Mouse (Mus musculus) naive thymus-derived CD4-positive, alpha-beta T cell, adult 2 months (primary cell): ENCODE measurements around the gene Tnfrsf21.
A peak's percentile ranks its signal among the peaks of the same experiment; 100 is the strongest.

ENCODE experiments used
- DNase-seq: peaks from one replicate; pipeline ENCODE4 v3.0.0-alpha.2; 2011; ENCODE audit warnings: low read depth

The Tnfrsf21 gene

DNA sequence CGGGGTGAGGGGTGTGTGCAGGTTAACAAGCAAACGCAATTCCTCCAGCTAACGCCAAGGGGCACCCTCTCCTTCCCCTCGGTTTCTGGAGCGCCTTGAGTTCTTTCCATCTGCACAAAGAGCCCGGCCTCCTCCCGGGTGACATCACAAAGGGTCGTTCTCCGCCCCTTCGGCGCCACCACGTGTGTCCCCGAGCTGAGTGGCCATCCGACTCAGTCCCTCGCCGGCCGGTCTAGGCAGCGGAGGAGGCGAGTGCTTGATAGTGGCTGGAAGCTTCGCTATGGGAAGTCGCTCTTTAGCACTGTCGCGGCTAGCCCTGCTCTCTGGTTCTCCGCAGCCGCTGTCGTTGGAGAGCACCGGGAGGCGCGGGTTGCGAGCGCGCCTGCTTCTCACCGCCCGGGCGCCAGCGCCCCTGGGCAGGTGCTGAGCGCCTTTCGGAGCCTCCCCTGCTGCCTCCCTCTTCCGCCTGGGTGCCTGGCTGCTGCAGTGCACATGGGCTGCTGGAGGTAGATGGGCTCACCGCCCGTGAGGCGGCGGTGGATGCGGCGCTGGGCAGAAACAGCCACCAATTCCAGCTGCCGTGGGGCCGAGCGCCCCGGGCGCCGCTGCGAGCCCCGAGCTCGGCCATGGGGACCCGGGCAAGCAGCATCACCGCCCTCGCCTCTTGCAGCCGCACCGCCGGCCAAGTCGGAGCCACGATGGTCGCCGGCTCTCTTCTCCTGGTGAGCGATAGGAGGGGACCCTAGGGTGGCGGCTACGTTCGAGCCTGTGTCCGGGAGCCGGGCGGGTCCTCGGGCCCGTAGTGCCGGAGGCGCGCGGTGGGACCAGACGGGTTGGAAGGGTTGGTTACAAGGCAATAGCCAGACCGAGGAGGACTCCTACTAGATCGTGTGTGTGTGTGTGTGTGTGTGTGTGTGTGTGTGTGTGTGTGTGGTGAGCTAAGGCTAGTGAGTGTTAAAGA is at the start of gene Tnfrsf21:
Gene Tnfrsf21, plus strand, starts transcription at position 185 of the 961 bp plus-strand sequence.
- DNase-seq = peak; percentile 47

DNA sequence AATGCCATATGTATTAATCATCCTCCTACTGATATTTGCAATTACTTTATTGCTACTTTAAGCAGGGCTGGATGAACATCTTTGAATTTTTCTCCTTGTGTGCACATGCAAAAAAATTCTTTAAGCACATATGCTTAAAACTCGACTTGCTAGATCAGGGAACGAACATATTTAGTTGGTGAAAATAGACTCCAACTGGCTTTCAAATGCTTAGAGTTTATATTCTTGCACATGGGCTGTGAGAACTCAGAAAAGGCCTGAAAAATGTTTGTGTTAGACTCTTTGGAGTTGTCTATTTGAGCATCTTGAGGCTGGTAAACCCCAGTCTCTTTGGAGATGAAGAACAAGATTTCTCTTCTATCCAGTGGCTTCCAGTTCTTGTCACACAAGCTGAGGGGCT is 48.2 kb upstream of the Tnfrsf21 start:
- no peak for DNase-seq

DNA sequence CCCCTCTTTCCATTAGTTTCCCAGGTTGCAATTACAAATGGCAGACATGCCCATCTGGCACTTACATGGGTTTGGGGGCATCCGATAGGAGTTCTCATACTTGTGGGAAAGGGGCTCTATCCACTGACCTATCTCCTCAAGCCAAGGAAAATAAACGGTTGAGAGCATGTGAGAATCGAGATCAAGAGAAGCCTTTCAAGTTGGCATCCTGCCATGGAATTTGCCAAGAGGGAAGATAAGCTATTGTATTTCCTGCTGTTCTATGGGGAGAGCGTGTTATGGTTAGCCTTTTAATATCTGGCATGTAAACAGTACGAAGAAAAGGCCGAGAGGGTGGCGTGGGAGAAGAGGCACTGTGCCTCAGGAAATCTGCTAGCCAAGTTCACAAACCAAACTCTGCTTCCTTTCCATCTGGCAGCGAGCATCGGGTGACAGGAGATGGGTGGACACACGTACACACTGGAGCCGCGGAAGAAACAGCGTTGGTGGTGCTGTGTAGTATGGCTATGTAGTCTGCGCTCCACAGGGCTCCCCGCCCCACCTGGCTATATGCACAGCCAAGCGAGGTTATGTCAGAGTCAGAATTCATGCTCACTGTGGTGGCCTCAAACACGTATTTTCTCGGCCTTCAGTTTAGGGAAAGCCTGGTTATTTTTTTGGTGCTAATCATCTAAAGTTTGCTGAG is 40.9 kb upstream of the Tnfrsf21 start:
- no peak for DNase-seq

DNA sequence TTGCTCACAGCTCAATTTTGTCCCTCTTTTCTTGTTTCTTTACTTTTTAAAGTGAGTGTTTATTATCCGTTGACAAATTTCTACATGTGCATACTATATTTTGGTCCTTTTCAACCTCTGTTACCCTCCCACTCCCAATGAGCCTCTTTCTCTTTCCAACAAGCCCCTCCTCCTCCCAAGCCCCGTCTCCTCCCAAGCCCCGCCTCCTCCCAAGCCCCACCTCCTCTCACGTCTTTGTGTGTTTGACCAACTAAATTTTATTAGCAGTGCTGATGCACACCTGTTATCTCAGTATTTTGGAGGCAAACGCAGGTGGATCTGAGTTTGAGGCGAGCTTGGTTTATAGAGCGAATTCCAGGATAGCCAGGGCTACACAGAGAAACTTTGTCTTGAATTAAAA is 38.6 kb upstream of the Tnfrsf21 start:
- DNase-seq = no peak

DNA sequence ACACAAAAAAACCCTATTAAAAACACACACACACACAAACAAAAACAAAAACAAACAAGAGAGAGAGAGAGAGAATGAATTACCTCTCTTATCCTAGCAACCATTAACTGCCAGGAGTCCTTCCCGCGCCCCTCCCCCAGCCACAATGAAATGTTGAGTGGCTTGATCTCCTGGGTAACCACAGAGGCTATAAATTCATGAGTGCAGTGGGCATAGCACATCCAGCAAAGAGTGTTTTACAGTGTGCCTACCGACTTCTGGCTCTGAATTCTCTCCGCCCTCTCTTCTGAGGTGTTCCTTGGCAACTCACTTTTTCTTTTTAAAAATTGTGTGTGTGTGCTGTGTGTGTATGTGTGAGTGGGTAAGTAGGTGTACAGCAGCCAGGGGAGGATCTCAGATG is 38.0 kb upstream of the Tnfrsf21 start:
- DNase-seq = no peak

DNA sequence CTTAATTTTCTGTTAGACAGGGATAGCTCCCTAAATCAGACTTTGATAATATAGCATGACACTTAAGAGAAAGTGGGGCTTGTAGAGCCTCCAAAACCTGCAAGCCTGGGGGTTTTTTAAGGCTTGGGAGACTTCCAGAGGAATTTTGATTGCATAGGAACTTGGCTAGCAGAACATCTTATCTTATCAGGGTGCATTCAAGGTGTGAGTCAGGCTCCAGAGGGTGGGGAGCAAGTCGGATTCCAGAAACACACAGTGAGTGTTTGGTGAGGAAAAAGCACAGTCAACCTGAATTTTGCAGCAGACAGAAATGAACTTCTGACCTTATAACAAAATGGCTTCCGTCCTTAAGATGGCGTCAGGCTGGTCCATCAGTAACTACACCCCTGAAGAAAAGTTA is 34.5 kb upstream of the Tnfrsf21 start:
- no peak for DNase-seq

DNA sequence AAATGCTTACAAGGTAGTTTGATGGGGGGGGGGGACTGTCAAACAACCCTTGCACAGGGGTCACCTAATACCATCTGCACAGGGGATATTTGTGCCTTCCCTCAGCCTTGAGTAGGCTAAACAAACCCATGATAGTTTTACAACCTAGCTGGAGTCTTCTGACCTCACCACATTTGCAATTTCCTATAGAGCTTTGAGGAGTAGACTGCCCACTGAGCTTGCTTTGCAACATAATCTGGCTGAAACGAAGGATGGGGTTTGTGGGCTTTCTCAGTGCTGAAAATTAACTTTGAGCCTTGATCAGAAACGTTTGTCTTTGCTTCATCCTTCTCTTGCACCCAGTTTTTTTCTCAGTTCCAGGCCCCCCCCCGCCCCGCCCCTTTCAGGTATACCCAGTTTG is 33.8 kb upstream of the Tnfrsf21 start:
- DNase-seq = no peak

DNA sequence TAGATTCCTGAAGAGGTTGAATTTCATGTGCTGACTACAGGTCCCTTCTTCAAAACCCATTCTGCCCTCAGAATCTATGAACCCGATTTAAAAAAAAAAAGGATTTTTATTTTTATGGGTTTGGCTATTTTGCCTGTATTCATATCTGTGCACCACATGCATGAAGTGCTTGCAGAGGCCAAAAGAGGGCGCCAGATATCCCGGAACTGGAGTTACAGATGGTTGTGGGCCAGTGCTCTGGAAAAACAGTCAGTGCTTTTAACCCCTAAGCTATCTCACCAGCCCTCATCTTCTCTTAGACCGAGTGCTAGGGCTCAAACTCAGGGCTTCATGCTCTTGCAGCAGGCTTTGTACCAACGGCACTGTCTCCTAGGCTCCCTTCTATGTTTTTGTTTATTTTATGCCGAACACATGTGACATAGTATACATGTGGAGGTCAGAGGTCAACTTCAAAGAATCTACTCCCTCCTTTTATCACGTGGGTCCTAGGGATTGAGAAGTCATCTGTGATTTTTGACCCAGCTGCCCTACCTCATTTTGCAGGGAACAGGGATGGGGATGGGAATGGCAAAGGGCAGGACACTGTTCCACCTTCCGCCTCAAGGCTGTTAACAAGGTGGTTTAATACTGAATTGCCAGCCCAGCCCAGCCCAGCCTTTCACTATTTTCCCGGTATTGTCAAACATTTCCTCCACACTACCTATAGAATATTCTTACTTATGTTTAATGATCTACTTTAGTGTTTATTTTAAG is 30.3 kb upstream of the Tnfrsf21 start:
- no peak for DNase-seq

DNA sequence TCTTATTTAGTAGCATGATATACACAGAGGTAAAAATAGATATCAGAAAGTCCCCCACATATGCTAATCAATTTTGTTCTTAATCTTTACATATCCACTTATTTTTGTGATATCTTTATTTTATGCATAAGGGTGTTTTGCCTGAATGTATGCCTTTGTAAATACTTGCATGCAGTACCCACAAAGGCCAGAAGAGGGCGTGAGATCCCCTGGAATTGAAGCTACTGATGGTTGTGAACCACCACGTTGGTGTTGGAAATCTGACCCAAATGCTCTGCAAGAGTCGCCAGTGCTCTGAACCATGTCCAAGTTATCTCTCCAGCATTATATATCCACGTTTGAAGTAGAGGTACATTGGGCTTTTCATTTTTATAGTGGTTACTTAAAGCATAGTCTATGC is 28.7 kb upstream of the Tnfrsf21 start:
- DNase-seq = peak; percentile 41

DNA sequence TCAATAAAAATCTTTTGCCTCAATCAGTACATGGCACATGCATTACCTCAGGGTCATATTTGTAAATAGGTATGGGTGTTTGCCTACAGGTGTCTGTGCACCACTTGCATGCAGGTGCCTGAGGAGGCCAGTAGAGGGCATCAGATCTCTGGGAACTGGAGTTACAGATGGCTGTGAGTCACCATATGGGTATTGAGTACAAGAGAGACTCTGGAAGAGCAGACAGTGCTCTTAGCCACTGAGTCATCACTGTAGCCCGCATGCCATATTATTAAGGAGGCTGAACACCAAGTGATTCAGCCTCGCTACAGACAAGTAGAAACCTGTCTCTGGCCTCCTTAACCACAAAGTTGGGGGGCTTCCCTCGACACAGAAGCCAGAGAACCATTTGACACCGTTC is 26.4 kb upstream of the Tnfrsf21 start:
- DNase-seq = no peak

DNA sequence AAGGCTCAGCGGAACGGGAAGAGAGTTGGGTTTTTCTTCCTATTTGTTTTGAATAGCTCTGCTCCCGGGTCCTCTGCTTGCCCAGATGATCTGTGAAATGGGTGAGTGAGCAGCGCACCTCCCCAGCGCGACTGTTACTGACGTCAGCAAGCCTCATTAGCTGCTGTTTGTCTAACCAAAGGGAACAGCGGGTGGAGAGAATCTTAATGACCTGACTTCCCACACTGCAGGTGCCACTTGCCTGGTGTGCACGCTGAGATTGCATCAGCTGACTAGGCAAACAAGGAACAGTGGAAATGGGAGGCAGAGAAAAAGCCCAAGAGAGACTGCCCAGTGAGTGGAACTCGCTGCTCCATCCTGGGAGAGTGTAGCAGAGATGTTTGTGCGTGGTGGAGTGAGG is 25.2 kb upstream of the Tnfrsf21 start:
- no peak for DNase-seq

DNA sequence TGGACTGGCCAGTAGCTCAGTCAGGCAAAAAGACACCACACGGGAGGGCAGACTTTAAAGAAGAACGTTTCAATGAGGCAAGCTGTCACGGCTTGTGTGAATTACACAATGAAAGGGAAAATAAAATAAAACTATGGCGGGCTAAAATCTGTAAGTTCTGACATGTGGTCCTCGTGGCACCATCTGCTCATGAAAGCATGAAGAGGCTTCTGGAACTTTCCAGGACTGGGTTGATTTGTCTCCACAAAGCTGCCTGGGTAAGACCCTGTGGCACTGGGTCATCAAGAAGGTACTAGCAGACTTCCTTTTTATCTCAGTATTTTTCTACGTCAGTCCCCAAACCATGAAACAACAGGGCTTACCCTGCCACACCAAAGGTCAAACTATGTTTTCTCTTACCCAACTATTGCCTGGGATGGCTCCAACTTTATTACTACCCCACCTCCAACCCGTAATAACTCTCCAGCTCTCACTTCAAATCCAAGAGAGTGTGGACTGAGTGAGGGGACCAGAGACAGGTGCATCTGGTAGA is 16.8 kb upstream of the Tnfrsf21 start:
- DNase-seq = no peak

DNA sequence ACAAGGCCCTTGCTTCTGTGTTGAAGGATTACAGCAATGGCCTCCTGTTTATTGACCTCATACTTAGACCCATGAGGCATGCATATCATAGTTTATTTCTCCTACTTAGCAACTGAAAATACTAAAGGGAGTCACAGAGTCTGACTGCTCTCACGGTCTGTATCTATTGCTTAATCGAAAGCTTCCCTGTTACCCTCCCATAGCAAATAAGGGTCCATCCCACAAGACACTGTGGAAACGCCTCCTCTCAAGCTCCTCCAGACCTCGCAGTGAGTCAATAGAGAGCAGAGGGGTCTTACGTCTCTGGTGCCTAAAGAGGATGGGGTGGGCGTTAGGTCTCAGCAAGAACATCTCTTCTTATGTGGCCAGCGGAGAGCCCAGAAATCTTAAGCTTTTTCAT is 15.8 kb upstream of the Tnfrsf21 start:
- no peak for DNase-seq

DNA sequence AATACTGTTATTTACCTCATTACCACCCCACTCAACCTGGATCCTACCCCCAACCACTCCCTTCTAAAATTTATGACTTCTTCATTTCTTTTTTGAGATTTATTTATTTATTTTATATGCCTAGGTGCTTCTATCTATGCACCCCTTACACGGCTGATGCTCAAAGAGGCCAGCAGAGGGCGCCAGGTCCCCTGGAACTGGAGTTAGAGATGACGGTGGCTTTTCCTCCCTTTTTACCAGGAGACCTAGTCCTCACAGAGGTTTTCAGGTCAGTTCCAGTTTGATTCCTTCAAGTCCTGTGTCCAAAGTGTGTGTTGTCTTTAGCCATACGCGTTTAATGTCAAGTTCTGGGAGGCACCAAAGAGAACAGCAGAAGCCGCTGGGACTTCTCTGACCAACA is 3.6 kb upstream of the Tnfrsf21 start:
- DNase-seq = peak; percentile 31

DNA sequence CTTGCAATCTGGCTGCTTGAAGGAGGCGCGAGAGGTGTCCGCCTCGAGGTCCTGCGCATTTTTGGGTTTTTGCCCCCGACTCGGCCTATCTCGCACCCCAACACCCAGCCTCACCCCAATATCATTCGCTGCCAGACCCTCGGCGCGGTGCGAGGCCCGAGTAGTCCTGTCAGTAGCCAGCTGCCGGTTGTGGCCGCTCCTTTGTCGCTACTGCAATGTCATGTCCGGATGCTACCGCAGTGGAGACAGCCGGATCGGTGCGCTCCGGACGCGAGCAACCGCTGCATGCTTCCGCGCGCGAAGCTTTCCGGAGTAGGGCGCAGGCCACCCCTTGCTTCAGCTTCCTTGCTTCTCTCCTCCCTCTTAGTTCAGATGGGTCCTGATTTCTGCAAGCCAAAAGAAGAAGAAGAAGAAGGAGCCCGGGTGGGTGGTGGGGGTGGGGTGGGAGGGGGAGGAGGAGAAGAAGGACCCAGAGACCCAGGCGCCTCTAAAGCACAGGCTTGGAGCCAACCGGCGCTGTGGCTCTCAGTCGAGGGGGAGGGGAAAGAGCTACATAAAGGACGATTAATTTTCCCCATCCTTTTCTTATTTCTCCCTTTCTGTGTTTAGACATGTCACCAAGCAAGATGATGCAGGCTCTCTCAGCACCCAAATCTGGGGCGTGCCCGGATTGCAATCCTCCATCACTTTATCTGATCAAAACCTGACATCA is 1.1 kb downstream of the Tnfrsf21 start:
- DNase-seq = peak; percentile 23

DNA sequence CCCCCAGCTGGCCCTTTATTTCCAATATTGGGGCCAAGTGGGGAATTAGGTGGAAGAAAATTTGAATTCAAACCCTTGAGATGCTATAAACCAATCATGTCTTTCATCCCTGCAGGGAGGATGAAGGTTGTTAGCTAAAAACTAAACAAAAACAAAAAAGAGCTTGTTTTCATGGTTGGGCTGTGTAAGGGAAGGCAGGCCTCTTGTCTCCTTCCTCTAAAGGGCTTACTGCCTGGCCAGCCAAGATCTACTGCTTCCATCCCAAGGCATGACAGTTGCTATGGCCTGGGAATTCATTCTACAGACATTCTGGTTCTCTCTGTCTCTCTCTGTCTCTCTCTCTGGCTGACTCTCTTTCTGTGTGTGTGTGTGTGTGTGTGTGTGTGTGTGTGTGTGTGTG is 1.7 kb downstream of the Tnfrsf21 start:
- no peak for DNase-seq

DNA sequence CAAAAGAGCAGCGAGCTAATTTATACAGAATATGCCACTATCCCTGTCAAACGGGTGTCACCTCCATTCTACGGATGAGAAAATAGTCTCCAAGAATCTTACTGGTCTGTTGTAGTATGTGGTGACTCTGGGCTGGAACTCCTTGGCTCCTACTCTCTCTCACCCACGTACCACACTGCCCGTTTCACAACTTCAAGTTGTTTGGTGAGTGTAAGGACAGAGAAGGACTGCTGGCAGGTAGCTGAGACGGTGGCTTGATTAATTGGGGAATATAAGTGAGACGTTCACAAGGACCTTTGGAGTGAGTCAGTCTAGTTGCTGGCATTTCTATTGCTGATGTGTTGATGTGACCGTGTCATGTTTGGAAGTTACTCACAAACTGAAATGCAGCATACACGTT is 3.3 kb downstream of the Tnfrsf21 start:
- DNase-seq = no peak

DNA sequence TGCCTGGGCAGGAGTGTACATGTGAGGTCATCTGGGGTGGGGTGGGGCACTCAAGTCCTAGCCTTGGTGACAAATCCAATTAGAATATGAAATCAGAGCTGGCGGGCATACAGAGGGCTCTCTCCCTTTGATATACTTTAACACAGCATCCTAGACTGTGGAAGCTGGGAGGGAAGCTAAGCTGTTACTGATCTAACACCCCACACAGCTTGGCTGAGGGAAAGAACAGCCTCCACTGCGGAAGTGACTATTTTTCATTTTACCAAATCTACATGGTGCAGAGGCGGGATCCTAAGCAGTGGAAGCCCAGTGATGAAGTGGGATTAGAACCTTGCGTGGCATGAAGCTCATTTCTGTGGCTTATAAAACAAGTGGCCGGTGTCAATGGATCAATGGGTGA is 4.7 kb downstream of the Tnfrsf21 start:
- no peak for DNase-seq

DNA sequence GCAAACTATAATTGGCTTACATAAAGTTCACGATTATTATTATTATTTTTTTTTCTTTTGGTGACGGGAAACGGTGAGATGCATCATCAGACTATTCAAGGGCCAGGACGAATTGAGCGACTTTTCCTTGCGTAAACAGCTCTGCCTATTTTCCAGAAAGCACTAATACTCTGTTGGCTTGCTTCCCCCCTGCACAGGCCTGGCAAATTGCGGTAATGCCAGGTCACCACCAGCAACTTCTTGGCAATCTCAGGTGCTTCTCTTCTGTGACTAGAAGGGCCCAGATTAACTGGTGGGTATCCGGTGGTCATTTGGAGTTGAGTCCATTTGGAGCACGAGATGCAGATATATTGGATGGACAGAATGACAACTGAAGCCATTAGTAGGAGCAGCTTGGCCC is 5.7 kb downstream of the Tnfrsf21 start:
- no peak for DNase-seq

DNA sequence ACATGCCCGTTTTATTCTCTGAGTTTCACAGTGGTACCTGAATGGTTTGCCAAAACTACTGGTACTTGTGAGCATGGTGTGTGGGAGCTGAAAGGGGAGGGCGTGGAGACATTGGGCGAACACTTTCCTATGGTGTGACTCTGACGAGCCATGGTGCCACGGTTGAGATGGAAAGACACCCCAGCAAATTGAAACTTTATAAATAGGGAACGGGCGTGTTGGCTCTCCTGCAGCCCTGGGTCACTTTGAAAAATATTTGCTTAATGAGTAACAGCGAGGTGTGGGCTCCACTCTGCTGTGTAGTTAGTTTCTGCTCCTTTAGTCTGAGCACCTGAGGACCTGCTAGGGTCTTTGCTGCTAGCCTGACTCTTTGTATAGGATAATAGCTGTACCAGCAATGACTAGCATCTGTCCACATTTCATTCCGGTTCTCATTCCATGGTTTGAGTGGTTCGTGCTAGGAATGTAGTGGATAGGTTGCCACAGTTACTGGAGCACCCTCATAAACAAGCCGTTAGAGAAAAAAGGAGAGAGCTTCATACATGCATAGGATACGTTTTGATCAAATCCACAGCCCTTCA is 7.4 kb downstream of the Tnfrsf21 start:
- DNase-seq = no peak

DNA sequence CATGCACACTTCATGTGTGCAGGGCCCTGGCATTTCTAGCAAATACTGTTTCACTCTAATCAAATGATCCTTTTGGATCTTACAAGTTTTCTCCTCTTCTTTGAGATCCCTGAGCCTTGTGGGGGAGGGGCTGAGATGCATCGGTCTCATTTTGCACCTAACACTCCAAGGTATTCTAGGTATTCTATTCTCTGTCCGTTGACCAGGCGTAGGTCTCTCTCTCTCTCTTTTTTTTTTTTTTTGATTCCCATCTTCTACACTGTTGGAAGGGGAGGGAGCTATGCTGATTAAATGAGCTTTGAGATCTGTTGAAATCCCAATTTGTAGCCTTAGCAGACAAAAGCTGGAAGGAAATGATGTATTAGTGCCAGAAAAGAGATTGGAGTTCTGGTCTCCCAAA is 8.2 kb downstream of the Tnfrsf21 start:
- no peak for DNase-seq
